Mouse (Mus musculus) testis, postnatal 10 days (tissue): Measurements from ENCODE around the gene Sept10.
A peak's percentile ranks its signal among the peaks of the same experiment; 100 is the strongest.

Source experiments
- DNase-seq: peaks from one replicate; pipeline ENCODE4 v3.0.0; 2021; ENCODE audit warnings: low spot score

Sept10 gene

GRCm38 (mm10) chr10:59221473-59222270 is at the start of gene Sept10, which contains the start of gene Sowahc:
TSS of gene Sept10 (minus strand) at chr10:59221847.
TSS of gene Sowahc (plus strand) at chr10:59221953.
- DNase-seq: peak; percentile 99

GRCm38 (mm10) chr10:59268754-59269153 is 47.1 kb upstream of the Sept10 start:
- no peak for DNase-seq

GRCm38 (mm10) chr10:59268109-59268508 is 46.5 kb upstream of the Sept10 start:
- DNase-seq: no peak

- DNase-seq: no peak
Observed at GRCm38 (mm10) chr10:59267275-59267674, 45.6 kb upstream of the Sept10 start.

- no peak for DNase-seq
Observed at GRCm38 (mm10) chr10:59266097-59266496, 44.5 kb upstream of the Sept10 start.

GRCm38 (mm10) chr10:59265674-59266073 is 44.0 kb upstream of the Sept10 start:
- DNase-seq: no peak

- no peak for DNase-seq
Observed at GRCm38 (mm10) chr10:59265067-59265466, 43.4 kb upstream of the Sept10 start.

- no peak for DNase-seq
Observed at GRCm38 (mm10) chr10:59262979-59263378, 41.3 kb upstream of the Sept10 start.

- no peak for DNase-seq
Observed at GRCm38 (mm10) chr10:59262021-59262420, 40.4 kb upstream of the Sept10 start.

GRCm38 (mm10) chr10:59261603-59262002 is 40.0 kb upstream of the Sept10 start:
- no peak for DNase-seq

- DNase-seq: no peak
Observed at GRCm38 (mm10) chr10:59259572-59259971, 37.9 kb upstream of the Sept10 start.

- no peak for DNase-seq
Observed at GRCm38 (mm10) chr10:59256533-59256932, 34.9 kb upstream of the Sept10 start.

GRCm38 (mm10) chr10:59253541-59254079 is 32.0 kb upstream of the Sept10 start:
- DNase-seq: no peak

GRCm38 (mm10) chr10:59252396-59252795 is 30.7 kb upstream of the Sept10 start:
- DNase-seq: no peak

- DNase-seq: no peak
Observed at GRCm38 (mm10) chr10:59251980-59252379, 30.3 kb upstream of the Sept10 start.

GRCm38 (mm10) chr10:59250679-59251078 is 29.0 kb upstream of the Sept10 start:
- no peak for DNase-seq

- DNase-seq: no peak
Observed at GRCm38 (mm10) chr10:59249531-59249930, 27.9 kb upstream of the Sept10 start.

- peak; percentile 75 for DNase-seq
Observed at GRCm38 (mm10) chr10:59241141-59241541, 19.5 kb upstream of the Sept10 start.

GRCm38 (mm10) chr10:59237757-59238156 is 16.1 kb upstream of the Sept10 start:
- DNase-seq: no peak

GRCm38 (mm10) chr10:59236486-59236885 is 14.8 kb upstream of the Sept10 start:
- no peak for DNase-seq

GRCm38 (mm10) chr10:59235847-59236246 is 14.2 kb upstream of the Sept10 start:
- no peak for DNase-seq

GRCm38 (mm10) chr10:59235227-59235626 is 13.6 kb upstream of the Sept10 start:
- no peak for DNase-seq

GRCm38 (mm10) chr10:59229205-59229820 is 7.7 kb upstream of the Sept10 start:
- no peak for DNase-seq
